Mouse (Mus musculus): ENCODE measurements around the gene Rab5if. TPM values are rescaled to one million over a fixed set of nuclear protein-coding genes. Genes with fewer than 3 reads are reported as not detected.
"Not testable (repeated sequence)": the region's sequence is repeated elsewhere in the genome, so short reads cannot be mapped to it uniquely, and the experiment has no call there.

Gene Rab5if
- polyA plus RNA-seq, 1 experiment: 113 TPM

- no peak for DNase-seq
- Histone ChIP-seq H3K27me3 (ENCODE audit: control insufficient read depth, insufficient read depth, low read length) (no peaks in the 10 kb centered on the region), H3K4me3 (ENCODE audit: control insufficient read depth, insufficient read depth, low read length) (no peak overlapping the region), H3K4me1 (replicated peaks; ENCODE audit: control insufficient read depth, insufficient read depth, low read length) (peaks cover 17% of the 10 kb centered on the region), H3K36me3 (ENCODE audit: control insufficient read depth, insufficient read depth, low read length) (peaks cover 8% of the 10 kb centered on the region), H3K27ac (ENCODE audit: control insufficient read depth, insufficient read depth, low read length) (no peak overlapping the region)
- 94% methylated on average over 11 of the region's 11 CpGs for WGBS
- TF ChIP-seq CTCF (IDR thresholded peaks at IDR 0.05; ENCODE audit: borderline replicate concordance, control insufficient read depth, extremely low read depth, insufficient read depth, low read length, poor library complexity): no peak
- TF ChIP-seq POLR2A (IDR thresholded peaks at IDR 0.05; ENCODE audit: control insufficient read depth, extremely low read depth, insufficient read depth, low read length, poor library complexity): no peak
Measured at GRCm38 (mm10) chr2:156842711-156843110, 20.2 kb upstream of the Rab5if start.

- WGBS: 88% methylated on average over 10 of the region's 10 CpGs
- no peak for DNase-seq
- no peaks in the 10 kb centered on the region for H3K27me3 ChIP-seq (ENCODE audit: control insufficient read depth, insufficient read depth, low read length)
- TF ChIP-seq POLR2A (IDR thresholded peaks at IDR 0.05; ENCODE audit: control insufficient read depth, extremely low read depth, insufficient read depth, low read length, poor library complexity) (no peak), CTCF (IDR thresholded peaks at IDR 0.05; ENCODE audit: borderline replicate concordance, control insufficient read depth, extremely low read depth, insufficient read depth, low read length, poor library complexity) (no peak)
- H3K36me3 ChIP-seq (ENCODE audit: control insufficient read depth, insufficient read depth, low read length): peaks cover 8% of the 10 kb centered on the region
- H3K4me3 ChIP-seq (ENCODE audit: control insufficient read depth, insufficient read depth, low read length): no peak overlapping the region
- no peak overlapping the region for H3K27ac ChIP-seq (ENCODE audit: control insufficient read depth, insufficient read depth, low read length)
- H3K4me1 ChIP-seq (replicated peaks; ENCODE audit: control insufficient read depth, insufficient read depth, low read length): peaks cover 17% of the 10 kb centered on the region
Measured at GRCm38 (mm10) chr2:156843331-156843730, 19.6 kb upstream of the Rab5if start.

GRCm38 (mm10) chr2:156844715-156845114, 18.2 kb upstream of the Rab5if start:
- TF ChIP-seq POLR2A (IDR thresholded peaks at IDR 0.05; ENCODE audit: control insufficient read depth, extremely low read depth, insufficient read depth, low read length, poor library complexity) (no peak), CTCF (IDR thresholded peaks at IDR 0.05; ENCODE audit: borderline replicate concordance, control insufficient read depth, extremely low read depth, insufficient read depth, low read length, poor library complexity) (no peak)
- Histone ChIP-seq H3K36me3 (ENCODE audit: control insufficient read depth, insufficient read depth, low read length) (peaks cover 8% of the 10 kb centered on the region), H3K27me3 (ENCODE audit: control insufficient read depth, insufficient read depth, low read length) (no peaks in the 10 kb centered on the region), H3K27ac (ENCODE audit: control insufficient read depth, insufficient read depth, low read length) (no peak overlapping the region), H3K4me3 (ENCODE audit: control insufficient read depth, insufficient read depth, low read length) (no peak overlapping the region), H3K4me1 (replicated peaks; ENCODE audit: control insufficient read depth, insufficient read depth, low read length) (peaks cover 12% of the 10 kb centered on the region)
- 91% methylated on average over 10 of the region's 10 CpGs for WGBS
- DNase-seq: no peak

GRCm38 (mm10) chr2:156847653-156848052, 15.3 kb upstream of the Rab5if start:
- Histone ChIP-seq H3K36me3 (ENCODE audit: control insufficient read depth, insufficient read depth, low read length) (peaks cover 9% of the 10 kb centered on the region), H3K27me3 (ENCODE audit: control insufficient read depth, insufficient read depth, low read length) (no peaks in the 10 kb centered on the region), H3K27ac (ENCODE audit: control insufficient read depth, insufficient read depth, low read length) (no peak overlapping the region), H3K4me1 (replicated peaks; ENCODE audit: control insufficient read depth, insufficient read depth, low read length) (no peaks in the 10 kb centered on the region), H3K4me3 (ENCODE audit: control insufficient read depth, insufficient read depth, low read length) (no peak overlapping the region)
- DNase-seq: no peak
- WGBS: 95% methylated on average over 6 of the region's 6 CpGs
- TF ChIP-seq POLR2A (IDR thresholded peaks at IDR 0.05; ENCODE audit: control insufficient read depth, extremely low read depth, insufficient read depth, low read length, poor library complexity): no peak
- TF ChIP-seq CTCF (IDR thresholded peaks at IDR 0.05; ENCODE audit: borderline replicate concordance, control insufficient read depth, extremely low read depth, insufficient read depth, low read length, poor library complexity): no peak

- TF ChIP-seq POLR2A (IDR thresholded peaks at IDR 0.05; ENCODE audit: control insufficient read depth, extremely low read depth, insufficient read depth, low read length, poor library complexity) (no peak), CTCF (IDR thresholded peaks at IDR 0.05; ENCODE audit: borderline replicate concordance, control insufficient read depth, extremely low read depth, insufficient read depth, low read length, poor library complexity) (no peak)
- Histone ChIP-seq H3K36me3 (ENCODE audit: control insufficient read depth, insufficient read depth, low read length) (peaks cover 12% of the 10 kb centered on the region), H3K4me1 (replicated peaks; ENCODE audit: control insufficient read depth, insufficient read depth, low read length) (no peaks in the 10 kb centered on the region), H3K27me3 (ENCODE audit: control insufficient read depth, insufficient read depth, low read length) (no peaks in the 10 kb centered on the region), H3K4me3 (ENCODE audit: control insufficient read depth, insufficient read depth, low read length) (no peak overlapping the region), H3K27ac (ENCODE audit: control insufficient read depth, insufficient read depth, low read length) (no peak overlapping the region)
- WGBS: 86% methylated on average over 6 of the region's 6 CpGs
- no peak for DNase-seq
Measured at GRCm38 (mm10) chr2:156848526-156849182, 14.3 kb upstream of the Rab5if start.

- 90% methylated on average over 5 of the region's 5 CpGs for WGBS
- Histone ChIP-seq H3K4me1 (replicated peaks; ENCODE audit: control insufficient read depth, insufficient read depth, low read length) (no peaks in the 10 kb centered on the region), H3K4me3 (ENCODE audit: control insufficient read depth, insufficient read depth, low read length) (no peak overlapping the region), H3K27me3 (ENCODE audit: control insufficient read depth, insufficient read depth, low read length) (no peaks in the 10 kb centered on the region), H3K36me3 (ENCODE audit: control insufficient read depth, insufficient read depth, low read length) (peaks cover 12% of the 10 kb centered on the region), H3K27ac (ENCODE audit: control insufficient read depth, insufficient read depth, low read length) (no peak overlapping the region)
- TF ChIP-seq CTCF (IDR thresholded peaks at IDR 0.05; ENCODE audit: borderline replicate concordance, control insufficient read depth, extremely low read depth, insufficient read depth, low read length, poor library complexity) (no peak), POLR2A (IDR thresholded peaks at IDR 0.05; ENCODE audit: control insufficient read depth, extremely low read depth, insufficient read depth, low read length, poor library complexity) (no peak)
- DNase-seq: no peak
Measured at GRCm38 (mm10) chr2:156850505-156850904, 12.4 kb upstream of the Rab5if start.

- not testable (repeated sequence) for H3K36me3 ChIP-seq (ENCODE audit: control insufficient read depth, insufficient read depth, low read length); H3K4me1 ChIP-seq (replicated peaks; ENCODE audit: control insufficient read depth, insufficient read depth, low read length); H3K27ac ChIP-seq (ENCODE audit: control insufficient read depth, insufficient read depth, low read length); H3K4me3 ChIP-seq (ENCODE audit: control insufficient read depth, insufficient read depth, low read length); H3K27me3 ChIP-seq (ENCODE audit: control insufficient read depth, insufficient read depth, low read length); DNase-seq
- 90% methylated on average over 10 of the region's 13 CpGs for WGBS
Measured at GRCm38 (mm10) chr2:156853584-156853983, 9.3 kb upstream of the Rab5if start.

- not testable (repeated sequence) for H3K27me3 ChIP-seq (ENCODE audit: control insufficient read depth, insufficient read depth, low read length); H3K4me1 ChIP-seq (replicated peaks; ENCODE audit: control insufficient read depth, insufficient read depth, low read length); DNase-seq; H3K4me3 ChIP-seq (ENCODE audit: control insufficient read depth, insufficient read depth, low read length); H3K27ac ChIP-seq (ENCODE audit: control insufficient read depth, insufficient read depth, low read length)
- 66% methylated on average over 13 of the region's 13 CpGs for WGBS
- H3K36me3 ChIP-seq (ENCODE audit: control insufficient read depth, insufficient read depth, low read length): peaks cover 12% of the 10 kb centered on the region
Measured at GRCm38 (mm10) chr2:156853999-156854771, 8.7 kb upstream of the Rab5if start.
